Mouse (Mus musculus) forebrain, embryonic 11.5 days (tissue): ENCODE measurements at regions not wholly inside any gene's neighbourhood (a gene's known extent, or its start where the extent isn't known, plus 50 kb on each side); places are given as distances from the start of the nearest gene placed in this dataset.

Experiments
- ATAC-seq: fragments of 200-750 bp; cut with Nextera tagmentation; replicated peaks from 2 replicates; pipeline ENCODE4 v1.8.0; 2017; ENCODE audit warnings: moderate TSS enrichment; ENCODE audit not compliant: low FRiP score
- DNase-seq: peaks from one replicate; pipeline ENCODE4 v3.0.0-alpha.2; 2017; ENCODE audit warnings: low spot score
- H3K27ac ChIP-seq: fragments of 300-500 bp; sonication (generic); 2 replicates; pipeline ENCODE4 v1.5.1; 2014; ENCODE audit warnings: low read depth, low read length
- H3K27me3 ChIP-seq: fragments of 300-500 bp; sonication (generic); 2 replicates; pipeline ENCODE4 v1.6.1; 2014; ENCODE audit warnings: mild to moderate bottlenecking, low read length, mixed read lengths; ENCODE audit not compliant: control insufficient read depth, insufficient read depth
- H3K36me3 ChIP-seq: fragments of 300-500 bp; sonication (generic); 2 replicates; pipeline ENCODE4 v1.6.1; 2014; ENCODE audit warnings: mild to moderate bottlenecking, low read length, moderate library complexity, mixed read lengths; ENCODE audit not compliant: control insufficient read depth, insufficient read depth
- H3K4me1 ChIP-seq: fragments of 300-500 bp; sonication (generic); replicated peaks from 2 replicates; pipeline ENCODE4 v1.6.1; 2014; ENCODE audit warnings: low read length, mixed read lengths; ENCODE audit not compliant: control insufficient read depth, insufficient read depth
- H3K4me2 ChIP-seq: fragments of 300-500 bp; sonication (generic); 2 replicates; pipeline ENCODE4 v1.6.1; 2014; ENCODE audit warnings: low read depth, mild to moderate bottlenecking, low read length, moderate library complexity, mixed read lengths; ENCODE audit not compliant: severe bottlenecking
- H3K4me3 ChIP-seq: fragments of 300-500 bp; sonication (generic); 2 replicates; pipeline ENCODE4 v1.5.1; 2014; ENCODE audit warnings: low read depth, low read length
- H3K9ac ChIP-seq: fragments of 300-500 bp; sonication (generic); 2 replicates; pipeline ENCODE4 v1.6.1; 2014; ENCODE audit warnings: low read length
- H3K9me3 ChIP-seq: fragments of 300-500 bp; sonication (generic); 2 replicates; pipeline ENCODE4 v1.6.1; 2016; ENCODE audit warnings: low read length, mixed read lengths; ENCODE audit not compliant: control insufficient read depth
- WGBS: fragments of 180-500 bp; shearing (Covaris S2); extraction: QIAGEN DNeasy Blood & Tissue Kit; methylation state at CpG from one replicate; pipeline ENCODE4 v1.1.7; 2014; 5-methylcytosine and 5-hydroxymethylcytosine counted together

DNA sequence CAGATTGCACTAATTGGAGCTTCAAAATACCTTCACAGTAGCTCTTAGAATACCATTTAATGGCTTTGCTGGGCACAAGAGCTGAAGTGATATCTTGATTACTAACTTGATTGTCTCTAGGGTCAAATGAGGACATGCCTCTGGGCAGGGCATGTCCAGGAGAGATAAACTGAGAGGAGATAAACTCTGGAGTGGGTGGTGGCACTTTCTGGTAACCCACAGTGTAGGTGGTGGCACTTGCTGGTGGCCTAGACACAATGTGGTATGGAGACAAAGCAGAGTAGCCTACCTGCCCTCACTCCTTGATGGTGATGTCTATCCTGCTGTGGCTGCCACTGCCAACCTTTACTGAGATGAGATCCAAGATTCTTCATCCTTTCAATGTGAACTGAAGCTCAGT, 61.7 kb upstream of the Tgfbr2 start:
- no peak overlapping the region for H3K27ac ChIP-seq
- H3K4me3 ChIP-seq, result no peak overlapping the region
- ATAC-seq (no peak), DNase-seq (no peak)
- H3K9ac ChIP-seq, result no peak overlapping the region
- H3K27me3 ChIP-seq, result no peaks in the 10 kb centered on the region
- no peaks in the 10 kb centered on the region for H3K36me3 ChIP-seq
- no peaks in the 10 kb centered on the region for H3K4me1 ChIP-seq
- H3K9me3 ChIP-seq, result no peaks in the 10 kb centered on the region
- no peak overlapping the region for H3K4me2 ChIP-seq

- 89% methylated on average over 7 of the region's 7 CpGs for WGBS
- Histone ChIP-seq H3K27me3 (no peaks in the 10 kb centered on the region), H3K4me1 (no peaks in the 10 kb centered on the region)
Observed at GRCm38 (mm10) chr9:116234170-116234569, 59.0 kb upstream of the Tgfbr2 start.

DNA sequence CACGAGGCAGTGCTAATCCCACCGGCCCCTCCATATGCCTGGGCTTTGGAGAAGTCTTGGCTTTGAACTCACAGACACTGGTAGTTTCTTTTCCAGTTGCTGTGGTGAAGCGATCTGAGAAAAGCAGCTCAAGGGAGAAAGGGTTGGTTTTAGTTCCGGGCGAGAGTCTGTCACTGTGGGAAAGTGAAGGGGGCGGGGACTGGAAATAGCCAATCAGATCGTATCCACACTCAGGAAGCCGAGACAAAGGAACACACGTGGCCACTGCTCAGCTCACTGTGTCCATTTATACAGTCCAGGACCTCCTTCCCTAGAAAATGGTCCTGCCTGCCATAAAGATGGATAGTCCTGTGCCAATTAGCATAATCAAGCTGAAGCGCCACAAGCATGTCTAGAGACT, 57.2 kb upstream of the Tgfbr2 start:
- Histone ChIP-seq H3K9ac (no peak overlapping the region), H3K27ac (no peak overlapping the region), H3K9me3 (no peaks in the 10 kb centered on the region), H3K4me3 (no peak overlapping the region), H3K4me2 (no peak overlapping the region), H3K4me1 (no peaks in the 10 kb centered on the region), H3K27me3 (no peaks in the 10 kb centered on the region), H3K36me3 (no peaks in the 10 kb centered on the region)
- ATAC-seq, result no peak
- no peak for DNase-seq
- WGBS, result 79% methylated on average over 10 of the region's 10 CpGs

More at GRCm38 (mm10) chr9:116234170-116234569, 59.0 kb upstream of the Tgfbr2 start:
- ATAC-seq, result no peak
- H3K9ac ChIP-seq, result no peak overlapping the region
- H3K27ac ChIP-seq, result no peak overlapping the region
- DNase-seq, result no peak
- H3K36me3 ChIP-seq, result no peaks in the 10 kb centered on the region
- no peak overlapping the region for H3K4me3 ChIP-seq
- no peak overlapping the region for H3K4me2 ChIP-seq
- no peaks in the 10 kb centered on the region for H3K9me3 ChIP-seq

- 92% methylated on average over 16 of the region's 16 CpGs for WGBS
Observed at GRCm38 (mm10) chr9:116231351-116232311, 56.5 kb upstream of the Tgfbr2 start.

GRCm38 (mm10) chr9:116230346-116230745, 55.2 kb upstream of the Tgfbr2 start:
- Histone ChIP-seq H3K9ac (no peak overlapping the region), H3K36me3 (no peaks in the 10 kb centered on the region), H3K27me3 (no peaks in the 10 kb centered on the region), H3K9me3 (no peaks in the 10 kb centered on the region), H3K4me3 (no peak overlapping the region), H3K4me1 (no peaks in the 10 kb centered on the region), H3K27ac (no peak overlapping the region), H3K4me2 (no peak overlapping the region)
- WGBS, result 86% methylated on average over 7 of the region's 7 CpGs
- DNase-seq (no peak), ATAC-seq (no peak)

More at GRCm38 (mm10) chr9:116231351-116232311, 56.5 kb upstream of the Tgfbr2 start:
- no peak overlapping the region for H3K9ac ChIP-seq
- DNase-seq (no peak), ATAC-seq (no peak)
- no peaks in the 10 kb centered on the region for H3K27me3 ChIP-seq
- H3K36me3 ChIP-seq, result no peaks in the 10 kb centered on the region
- no peak overlapping the region for H3K4me2 ChIP-seq
- no peak overlapping the region for H3K4me3 ChIP-seq
- H3K4me1 ChIP-seq, result no peaks in the 10 kb centered on the region
- no peaks in the 10 kb centered on the region for H3K9me3 ChIP-seq
- H3K27ac ChIP-seq, result no peak overlapping the region

GRCm38 (mm10) chr9:116228443-116228842, 53.3 kb upstream of the Tgfbr2 start:
- Histone ChIP-seq H3K9ac (no peak overlapping the region), H3K27me3 (no peaks in the 10 kb centered on the region), H3K4me2 (no peak overlapping the region), H3K36me3 (no peaks in the 10 kb centered on the region), H3K9me3 (no peaks in the 10 kb centered on the region), H3K4me3 (no peak overlapping the region), H3K4me1 (no peaks in the 10 kb centered on the region), H3K27ac (no peak overlapping the region)
- no peak for ATAC-seq
- 81% methylated on average over 9 of the region's 9 CpGs for WGBS
- no peak for DNase-seq

GRCm38 (mm10) chr9:116227738-116228137, 52.6 kb upstream of the Tgfbr2 start:
- H3K36me3 ChIP-seq, result no peaks in the 10 kb centered on the region
- H3K9ac ChIP-seq, result no peak overlapping the region
- no peaks in the 10 kb centered on the region for H3K4me1 ChIP-seq
- no peak overlapping the region for H3K27ac ChIP-seq
- no peak overlapping the region for H3K4me3 ChIP-seq
- WGBS, result 82% methylated on average over 7 of the region's 7 CpGs
- H3K27me3 ChIP-seq, result no peaks in the 10 kb centered on the region
- H3K4me2 ChIP-seq, result no peak overlapping the region
- ATAC-seq (no peak), DNase-seq (no peak)
- no peaks in the 10 kb centered on the region for H3K9me3 ChIP-seq
